Mouse (Mus musculus) CH12.LX (cell line): ENCODE measurements around the gene Mymk. TPM values are rescaled to one million over a fixed set of nuclear protein-coding genes. Genes with fewer than 3 reads are reported as not detected.

ENCODE experiments used
- DNase-seq: peaks from one replicate; pipeline ENCODE4 v3.0.0-alpha.2; 2013; ENCODE audit errors: extremely low read depth
- H3K27ac ChIP-seq: 2 replicates; pipeline ENCODE4 v1.5.1; 2012; ENCODE audit warnings: low read depth, mild to moderate bottlenecking, control low read depth, moderate library complexity; ENCODE audit not compliant: insufficient read depth
- H3K27me3 ChIP-seq: replicated peaks from 2 replicates; pipeline ENCODE3; 2012; ENCODE audit warnings: inconsistent platforms
- H3K36me3 ChIP-seq, 2 experiments: replicated peaks in 1 of 2; 2 replicates each; pipeline versions ENCODE3 to v1.6.1; 2012; ENCODE audit warnings: inconsistent platforms in 1 of 2, low read length in 1 of 2, mild to moderate bottlenecking in 1 of 2, mixed read lengths in 1 of 2, moderate library complexity in 1 of 2; ENCODE audit not compliant: control insufficient read depth in 1 of 2, insufficient read depth in 1 of 2
- H3K4me1 ChIP-seq, 2 experiments: 2 replicates each; pipeline ENCODE4 v1.6.1; 2012; ENCODE audit warnings: inconsistent platforms in 1 of 2, moderate library complexity in 1 of 2; ENCODE audit not compliant: insufficient read depth in 2 of 2, control insufficient read depth in 1 of 2
- H3K4me2 ChIP-seq: 2 replicates; pipeline ENCODE4 v1.6.1; 2012; ENCODE audit warnings: low read depth, mild to moderate bottlenecking, control low read depth; ENCODE audit not compliant: poor library complexity, insufficient read depth, severe bottlenecking
- H3K4me3 ChIP-seq, 3 experiments: fragments of 150-350 bp in 1 of 3; sonication (generic) in 1 of 3; replicated peaks in 1 of 3; 2 replicates each; pipeline versions ENCODE3 to v1.5.1; 2011 to 2012; ENCODE audit warnings: low read depth in 2 of 3, low read length in 2 of 3, mild to moderate bottlenecking in 2 of 3, moderate library complexity in 2 of 3, control low read depth in 1 of 3, improper control_type of control experiment in 1 of 3, inconsistent platforms in 1 of 3, mixed read lengths in 1 of 3; ENCODE audit not compliant: poor library complexity in 1 of 3
- H3K79me2 ChIP-seq: replicated peaks from 2 replicates; pipeline ENCODE4 v1.6.1; 2012; ENCODE audit warnings: mild to moderate bottlenecking, moderate library complexity; ENCODE audit not compliant: control insufficient read depth, poor library complexity, insufficient read depth, severe bottlenecking; ENCODE audit errors: extremely low read depth
- H3K9ac ChIP-seq: 2 replicates; pipeline ENCODE4 v1.6.1; 2012; ENCODE audit warnings: low read depth, mild to moderate bottlenecking, control low read depth, moderate library complexity; ENCODE audit not compliant: insufficient read depth
- H3K9me3 ChIP-seq: replicated peaks from 2 replicates; pipeline ENCODE3; 2012; ENCODE audit warnings: low read length, inconsistent platforms, mixed read lengths
- CHD2 ChIP-seq: IDR thresholded peaks from 2 replicates; pipeline ENCODE4 v1.6.1; 2011; ENCODE audit warnings: low read length, improper control_type of control experiment
- GABPA ChIP-seq: IDR thresholded peaks from 2 replicates; pipeline ENCODE4 v1.6.1; 2012; ENCODE audit warnings: low read depth, low read length, improper control_type of control experiment, inconsistent platforms; ENCODE audit not compliant: insufficient replicate concordance
- IRF4 ChIP-seq: IDR thresholded peaks from 2 replicates; pipeline ENCODE4 v1.6.1; 2014; ENCODE audit warnings: low read depth, mild to moderate bottlenecking, inconsistent platforms, low read length, improper control_type of control experiment
- JUN ChIP-seq: IDR thresholded peaks from 2 replicates; pipeline ENCODE4 v1.6.1; 2011; ENCODE audit warnings: low read depth, mild to moderate bottlenecking, low read length, improper control_type of control experiment, moderate library complexity; ENCODE audit not compliant: insufficient read depth
- JUND ChIP-seq: conservative IDR thresholded peaks from 2 replicates; pipeline ENCODE4 v1.6.1; 2011; ENCODE audit warnings: low read depth, low read length, improper control_type of control experiment
- KAT2A ChIP-seq: IDR thresholded peaks from 2 replicates; pipeline ENCODE4 v1.6.1; 2012; ENCODE audit warnings: low read length, improper control_type of control experiment, inconsistent platforms; ENCODE audit not compliant: insufficient replicate concordance
- MAFK ChIP-seq: IDR thresholded peaks from 2 replicates; pipeline ENCODE4 v1.6.1; 2011; ENCODE audit warnings: low read length, improper control_type of control experiment; ENCODE audit not compliant: insufficient replicate concordance
- MXI1 ChIP-seq: IDR thresholded peaks from 2 replicates; pipeline ENCODE4 v1.6.1; 2011; ENCODE audit warnings: mild to moderate bottlenecking, low read depth, low read length, improper control_type of control experiment
- MYC ChIP-seq: IDR thresholded peaks from 2 replicates; pipeline ENCODE4 v1.6.1; 2011; ENCODE audit warnings: low read depth, mild to moderate bottlenecking, improper control_type of control experiment, low read length
- NRF1 ChIP-seq: IDR thresholded peaks from 2 replicates; pipeline ENCODE4 v1.6.1; 2014; ENCODE audit warnings: low read depth, mild to moderate bottlenecking, inconsistent platforms, low read length, improper control_type of control experiment, moderate library complexity
- PAX5 ChIP-seq: IDR thresholded peaks from 2 replicates; pipeline ENCODE4 v1.6.1; 2012; ENCODE audit warnings: low read length, inconsistent platforms, mixed read lengths
- POLR2AphosphoS2 ChIP-seq: IDR thresholded peaks from 2 replicates; pipeline ENCODE4 v1.6.1; 2011; ENCODE audit warnings: low read depth, low read length, improper control_type of control experiment
- RAD21 ChIP-seq: IDR thresholded peaks from 2 replicates; pipeline ENCODE4 v1.6.1; 2011; ENCODE audit warnings: low read depth, mild to moderate bottlenecking, low read length, improper control_type of control experiment, moderate library complexity
- SMC3 ChIP-seq: IDR thresholded peaks from 2 replicates; pipeline ENCODE4 v1.6.1; 2011; ENCODE audit warnings: low read depth, low read length, improper control_type of control experiment
- USF2 ChIP-seq: conservative IDR thresholded peaks from 2 replicates; pipeline ENCODE4 v1.6.1; 2011; ENCODE audit warnings: low read depth, low read length, improper control_type of control experiment
- ZKSCAN1 ChIP-seq: IDR thresholded peaks from 2 replicates; pipeline ENCODE4 v1.6.1; 2012; ENCODE audit warnings: low read depth, inconsistent platforms, low read length, improper control_type of control experiment, borderline replicate concordance
- ZNF384 ChIP-seq: IDR thresholded peaks from 2 replicates; pipeline ENCODE4 v1.6.1; 2012; ENCODE audit warnings: low read depth, low read length, improper control_type of control experiment, inconsistent platforms
- dilution Hi-C: fragments of 300-500 bp; cut with MboI; formaldehyde crosslinking; loops from 2 replicates; pipeline ENCODE4 v1.14.3; 2020; ENCODE audit warnings: low sequenced_read_pairs; ENCODE audit not compliant: extremely low pct_unique_long_range_greater_than_20kb, extremely low pct_ligation_motif_present
- in situ Hi-C: fragments of 300-500 bp; cut with MboI; formaldehyde crosslinking; loops from 3 replicates; pipeline ENCODE4 v1.14.3; 2019; ENCODE audit warnings: low sequenced_read_pairs, low pct_ligation_motif_present, low pct_unique_long_range_greater_than_20kb, mixed read lengths
- polyA plus RNA-seq: library from polyadenylated mRNA; unstranded; fragments of >175 nt; gene quantifications from 2 replicates; pipeline ENCODE4 v1.2.1, GENCODE M21; 2012; ENCODE audit warnings: low read depth; ENCODE audit not compliant: insufficient read length
- total RNA-seq, 2 experiments: library from RNA; depleted of rRNA; stranded (reverse); fragments of 300-350 nt in 1 of 2; fragments of >200 nt in 1 of 2; gene quantifications; 2 replicates each; pipeline ENCODE4 v1.2.3; 2012 to 2014

Gene Mymk
- total and polyA plus RNA-seq, 3 experiments, result not detected

DNA sequence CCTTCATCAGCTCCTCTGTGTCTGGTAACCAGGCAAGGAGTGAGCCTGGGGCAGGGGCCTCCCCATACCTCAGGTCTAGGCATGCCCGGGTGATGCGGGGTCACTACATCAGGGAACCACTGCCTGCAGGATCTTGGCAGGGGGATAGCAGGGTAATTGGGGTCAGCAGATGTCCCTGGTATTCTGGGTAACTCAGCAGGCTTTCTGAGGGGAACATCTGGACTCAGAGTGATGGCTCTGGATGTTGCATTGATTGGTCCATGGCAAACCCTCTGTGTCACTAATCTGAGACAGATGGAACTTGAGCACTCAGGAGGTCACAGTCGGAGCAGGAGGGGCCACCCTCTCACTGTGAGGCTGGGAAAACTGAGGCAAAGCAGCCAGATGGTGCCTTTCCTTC, 34.8 kb upstream of the Mymk start:
- TF ChIP-seq POLR2AphosphoS2 (no peak), JUN (no peak), GABPA (no peak), MXI1 (no peak), IRF4 (no peak), MYC (no peak), SMC3 (no peak), USF2 (no peak), PAX5 (no peak), ZKSCAN1 (no peak), JUND (no peak), KAT2A (no peak)
- H3K79me2 ChIP-seq, result no peaks in the 10 kb centered on the region
- H3K4me1 ChIP-seq, result no peaks in the 10 kb centered on the region
- no peak for DNase-seq
- dilution Hi-C loops, result no loop called here
- no peak overlapping the region for H3K4me3 ChIP-seq
- no peaks in the 10 kb centered on the region for H3K36me3 ChIP-seq
- no peak overlapping the region for H3K27ac ChIP-seq
- in situ Hi-C loops, result no loop called here
- no peak overlapping the region for H3K9ac ChIP-seq
- H3K27me3 ChIP-seq, result peaks cover 34% of the 10 kb centered on the region
- no peaks in the 10 kb centered on the region for H3K9me3 ChIP-seq
- H3K4me2 ChIP-seq, result no peak overlapping the region

DNA sequence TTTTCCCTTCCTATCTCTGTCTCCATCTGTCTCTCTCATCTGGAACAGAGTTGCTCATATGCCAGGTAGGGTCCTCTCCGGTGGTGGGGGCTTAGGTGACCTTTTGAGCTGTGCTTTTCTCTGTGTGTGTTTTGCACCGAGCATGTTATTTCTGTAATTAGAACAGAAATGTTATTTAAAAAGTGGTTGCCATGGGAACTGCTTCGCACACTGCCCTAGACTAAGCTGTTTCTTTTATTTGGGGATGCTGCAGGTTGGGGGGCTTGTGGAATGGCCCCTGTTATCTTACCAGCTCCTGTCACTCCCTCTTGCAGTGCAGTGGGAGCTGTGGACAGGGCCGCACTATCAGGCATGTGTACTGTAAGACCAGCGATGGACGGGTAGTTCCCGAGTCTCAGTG, 31.6 kb upstream of the Mymk start:
- Histone ChIP-seq H3K9ac (no peak overlapping the region), H3K27me3 (peaks cover 13% of the 10 kb centered on the region), H3K36me3 (no peaks in the 10 kb centered on the region), H3K4me2 (no peak overlapping the region), H3K4me1 (peaks cover 0 to 15% of the 10 kb centered on the region in 2 experiments; a peak in 2 of 4 replicates), H3K4me3 (no peak overlapping the region), H3K9me3 (no peaks in the 10 kb centered on the region), H3K79me2 (no peaks in the 10 kb centered on the region), H3K27ac (no peak overlapping the region)
- TF ChIP-seq CHD2 (no peak), GABPA (no peak), ZNF384 (no peak), RAD21 (no peak), NRF1 (no peak), MAFK (no peak), SMC3 (no peak)
- DNase-seq, result no peak
- dilution Hi-C loops (no loop called here), in situ Hi-C loops (no loop called here)
